Mouse (Mus musculus): ENCODE measurements around the gene Hsd11b1.
A peak's percentile ranks its signal among the peaks of the same experiment; 100 is the strongest.
"Not testable (repeated sequence)": the region's sequence is repeated elsewhere in the genome, so short reads cannot be mapped to it uniquely, and the experiment has no call there.

The Hsd11b1 gene

DNA sequence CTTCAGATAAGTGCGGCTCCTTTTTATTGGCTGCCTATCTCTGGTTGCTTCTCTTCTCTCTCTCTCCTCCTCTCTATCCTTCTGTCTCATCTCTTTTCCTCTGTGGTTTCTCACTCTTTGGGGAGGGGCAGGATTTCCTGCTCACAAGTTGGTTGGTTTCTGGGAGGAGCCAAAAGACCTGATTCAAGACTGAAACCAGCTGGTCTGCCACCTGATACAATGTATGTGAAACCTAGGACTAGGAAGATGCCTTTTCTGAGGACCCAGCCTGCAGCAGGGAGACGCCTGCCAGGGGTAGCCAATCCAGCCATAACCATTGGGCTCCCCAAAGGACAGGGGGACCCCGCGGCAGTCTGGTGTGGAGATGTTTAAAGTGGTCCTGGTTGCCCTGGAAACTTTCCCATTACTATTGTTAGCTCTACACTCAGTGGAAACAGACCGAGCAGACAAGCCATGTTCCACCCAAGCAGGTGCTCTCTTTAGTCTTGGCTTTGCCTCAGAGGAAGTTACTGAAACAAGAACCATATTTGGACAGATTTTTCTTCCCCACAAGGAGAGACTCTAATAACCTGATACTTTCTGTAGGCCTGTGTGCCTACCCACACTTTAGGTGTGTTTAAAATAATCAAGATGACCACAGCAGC, at the start of gene Hsd11b1:
TSS of gene Hsd11b1 (minus strand) at position 121 of the 644 bp plus-strand sequence.
- peak; percentile 70 to 81 for DNase-seq (ENCODE audit: low spot score in 2 of 2)

- no peak for DNase-seq (ENCODE audit: low spot score in 2 of 2)
These were observed 47.7 kb upstream of the Hsd11b1 start for GRCm38 (mm10) chr1:193311596-193311995.

DNA sequence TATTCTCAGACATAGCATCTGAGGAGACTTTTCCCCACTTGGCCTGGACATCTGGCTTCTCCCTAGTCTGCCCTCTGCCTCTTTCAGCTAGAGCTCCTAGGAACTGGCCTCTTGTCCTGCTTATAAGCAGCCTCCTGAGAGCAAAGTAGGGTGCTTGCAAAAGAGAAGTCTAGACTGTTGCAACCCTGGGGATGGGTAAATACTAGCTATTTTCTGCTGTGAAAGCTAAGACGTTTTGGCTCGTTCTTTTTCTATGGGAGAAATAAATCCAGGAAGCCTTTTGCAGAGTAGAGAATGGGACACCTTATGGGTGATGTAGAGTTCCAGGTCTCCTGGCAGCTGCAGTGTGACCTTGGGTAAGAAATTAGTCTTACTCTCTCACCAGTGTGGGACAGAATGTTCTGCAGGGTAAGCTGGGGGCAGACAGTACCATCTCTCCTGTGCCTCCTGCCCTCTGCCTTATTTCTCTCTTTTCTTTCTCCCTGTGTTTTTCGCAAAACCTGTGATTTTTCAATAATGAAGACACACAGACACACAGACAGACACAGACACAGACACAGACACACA, 46.7 kb upstream of the Hsd11b1 start:
- DNase-seq (ENCODE audit: low spot score in 2 of 2) = no peak

- DNase-seq (ENCODE audit: low spot score in 2 of 2) = no peak
These were observed 46.1 kb upstream of the Hsd11b1 start for GRCm38 (mm10) chr1:193309785-193310518.

DNA sequence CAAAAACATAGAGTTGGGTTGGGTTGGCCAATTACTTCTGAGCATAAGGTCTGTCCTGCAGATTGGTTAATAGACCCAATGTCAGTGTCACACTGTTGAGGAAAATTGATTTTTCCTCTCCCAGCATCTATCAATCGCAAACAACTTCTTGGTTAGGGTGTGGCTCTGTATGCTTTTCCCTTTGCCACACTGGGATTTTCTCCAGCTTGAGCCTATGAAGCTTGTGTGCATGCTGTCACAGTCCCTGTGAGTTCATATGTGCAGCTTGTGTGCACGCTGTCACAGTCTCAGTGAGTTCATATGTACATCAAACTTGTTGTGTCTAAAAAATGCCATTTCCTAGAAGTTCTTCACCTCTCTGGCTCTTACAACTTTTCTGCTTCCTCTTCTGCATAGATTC, 43.0 kb upstream of the Hsd11b1 start:
- DNase-seq (ENCODE audit: low spot score in 2 of 2) = no peak

DNA sequence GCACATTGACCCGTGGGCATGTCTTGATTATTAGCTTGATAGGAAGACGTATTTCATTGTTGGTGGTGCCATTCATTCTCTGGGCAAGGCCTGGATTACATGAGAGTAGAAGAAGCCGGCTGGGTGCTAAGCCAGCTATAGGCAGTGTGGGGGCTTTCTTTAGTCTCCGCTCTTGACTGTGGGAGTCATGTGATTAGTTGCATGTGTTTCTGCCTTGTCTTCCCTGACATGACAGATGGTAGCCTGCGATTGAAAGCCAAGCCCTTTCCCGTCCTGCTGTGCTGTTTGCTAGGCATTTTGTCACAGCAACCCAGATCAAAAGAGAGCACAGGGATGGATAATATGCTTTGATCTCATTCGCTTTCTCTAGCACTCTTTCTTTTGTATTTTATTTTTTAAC, 41.5 kb upstream of the Hsd11b1 start:
- no peak for DNase-seq (ENCODE audit: low spot score in 2 of 2)

DNA sequence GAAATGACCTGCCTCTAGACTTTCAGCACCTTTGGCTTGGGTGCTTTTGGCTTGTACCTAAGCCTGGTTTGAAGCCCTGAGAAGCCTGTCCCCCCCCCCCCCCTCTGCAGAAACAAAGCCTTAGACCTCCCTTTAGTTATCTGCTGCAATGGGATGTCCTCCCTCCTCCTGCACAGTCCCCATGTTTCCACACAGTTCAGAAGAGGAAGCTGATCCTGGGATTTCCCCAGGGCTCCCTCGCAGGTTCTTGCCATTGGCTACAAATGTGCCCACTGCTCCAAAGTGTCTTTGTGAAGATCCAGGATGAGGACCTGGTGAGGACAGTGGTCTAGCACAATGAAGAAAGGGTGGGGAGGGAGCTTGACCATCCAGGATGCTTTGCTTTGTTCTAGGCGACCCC, 39.2 kb upstream of the Hsd11b1 start:
- no peak for DNase-seq (ENCODE audit: low spot score in 2 of 2)

DNA sequence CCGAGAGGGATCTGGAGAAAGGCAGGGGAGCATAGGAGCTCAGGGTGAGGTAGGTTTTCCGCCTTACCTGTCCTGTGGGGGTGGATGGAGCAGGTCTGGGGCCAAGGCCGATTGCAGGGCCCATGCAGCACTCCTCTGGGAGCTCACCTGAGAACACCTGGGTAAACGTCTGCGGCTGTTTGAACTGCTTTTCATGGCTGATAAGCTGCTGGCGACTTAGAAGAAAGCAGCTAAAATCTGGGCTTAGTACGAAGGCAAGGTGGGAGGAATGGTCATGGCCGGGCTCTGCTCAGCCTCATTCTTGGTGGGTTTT, 38.2 kb upstream of the Hsd11b1 start:
- DNase-seq (ENCODE audit: low spot score in 2 of 2) = no peak

GRCm38 (mm10) chr1:193301216-193302092, 37.6 kb upstream of the Hsd11b1 start:
- no peak for DNase-seq (ENCODE audit: low spot score in 2 of 2)

DNA sequence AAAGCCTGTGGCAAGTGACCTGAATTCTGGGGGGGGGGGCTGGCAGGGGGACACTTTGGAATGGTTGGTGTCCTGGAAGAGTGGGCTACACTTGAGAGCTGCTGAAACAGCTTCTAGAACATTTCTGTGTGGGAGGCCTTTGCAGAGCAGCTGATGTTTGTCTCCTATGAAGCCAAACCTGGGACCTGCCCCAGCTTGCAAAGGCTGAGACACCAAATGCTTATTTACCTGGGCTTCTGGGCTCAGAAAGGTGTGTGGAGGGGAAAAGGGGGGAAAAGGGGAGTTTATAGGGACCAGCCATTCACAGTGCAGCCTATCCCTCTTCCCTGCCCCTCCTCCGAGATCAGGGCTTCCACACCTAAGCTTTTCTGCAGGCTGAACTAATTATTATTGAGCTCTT, 36.1 kb upstream of the Hsd11b1 start:
- DNase-seq (ENCODE audit: low spot score in 2 of 2) = no peak

DNA sequence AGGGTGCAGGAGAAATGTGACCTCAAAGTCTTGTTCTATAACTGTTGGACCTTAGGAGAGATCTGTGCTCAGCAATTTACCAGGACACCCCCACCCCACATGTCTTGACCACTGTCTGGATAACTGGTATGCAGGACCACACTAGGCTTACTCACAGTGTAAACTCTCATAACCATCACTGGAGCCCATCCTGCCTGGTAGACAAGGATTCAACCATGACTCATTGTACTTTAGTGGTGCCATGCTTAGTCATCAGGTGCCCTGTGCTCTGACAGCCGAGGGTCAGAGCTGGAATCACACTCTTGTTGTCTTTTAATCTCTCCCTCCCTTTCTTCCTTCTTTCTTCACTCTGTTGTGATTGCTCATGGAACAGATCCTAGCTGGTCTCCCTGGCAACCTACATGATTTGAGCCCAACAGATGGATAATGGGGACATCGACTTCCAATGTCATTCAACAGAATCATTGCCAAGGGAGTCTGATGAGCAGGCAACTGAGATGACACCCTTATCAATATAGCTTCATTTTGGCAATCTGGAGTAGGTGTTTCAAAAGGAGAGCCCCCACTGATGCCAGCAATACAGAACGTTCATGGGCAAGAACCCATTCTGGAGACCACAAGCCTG, 34.4 kb upstream of the Hsd11b1 start:
- DNase-seq (ENCODE audit: low spot score in 2 of 2) = no peak

- no peak for DNase-seq (ENCODE audit: low spot score in 2 of 2)
These were observed 32.0 kb upstream of the Hsd11b1 start for GRCm38 (mm10) chr1:193295920-193296319.

DNA sequence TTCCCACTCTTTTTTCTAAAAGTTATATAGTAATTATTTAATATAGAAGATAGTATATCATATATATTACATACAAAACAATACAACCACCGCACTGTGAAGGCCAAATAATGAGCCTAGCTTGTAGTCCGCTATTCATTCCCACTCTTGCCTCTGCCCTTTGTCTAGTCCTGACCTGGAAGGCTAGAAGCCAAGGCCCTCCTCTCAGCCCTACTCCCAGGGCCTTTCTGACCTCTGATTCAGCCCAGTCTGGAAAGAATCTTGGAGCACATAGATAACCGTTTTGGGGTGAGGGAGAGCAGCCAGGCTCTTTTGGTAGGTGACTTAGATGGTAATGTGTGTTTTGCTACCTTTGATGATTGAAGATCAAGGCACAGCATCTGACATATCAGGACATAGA, 30.1 kb upstream of the Hsd11b1 start:
- no peak for DNase-seq (ENCODE audit: low spot score in 2 of 2)

- DNase-seq (ENCODE audit: low spot score in 2 of 2) = no peak
These were observed 29.2 kb upstream of the Hsd11b1 start for GRCm38 (mm10) chr1:193293039-193293438.

DNA sequence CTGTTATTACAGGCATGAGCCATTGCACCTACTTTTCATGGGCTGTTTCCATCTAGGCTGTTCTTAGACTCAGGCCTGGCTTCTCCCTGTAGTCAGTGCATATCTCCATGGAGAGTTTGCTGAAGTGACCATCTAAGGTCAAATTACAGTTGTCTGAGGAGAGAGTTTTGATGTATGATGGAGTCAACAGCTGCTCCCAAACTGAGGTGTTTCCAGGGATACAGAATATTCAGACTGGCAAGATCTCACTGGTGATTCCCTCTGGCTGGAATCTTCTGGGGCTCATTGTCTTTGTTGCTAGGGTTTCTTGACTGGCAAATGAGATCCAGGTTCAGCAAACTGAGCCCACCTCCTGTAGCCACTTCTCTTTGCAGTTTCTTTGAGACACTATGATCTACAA, 26.8 kb upstream of the Hsd11b1 start:
- no peak for DNase-seq (ENCODE audit: low spot score in 2 of 2)

DNA sequence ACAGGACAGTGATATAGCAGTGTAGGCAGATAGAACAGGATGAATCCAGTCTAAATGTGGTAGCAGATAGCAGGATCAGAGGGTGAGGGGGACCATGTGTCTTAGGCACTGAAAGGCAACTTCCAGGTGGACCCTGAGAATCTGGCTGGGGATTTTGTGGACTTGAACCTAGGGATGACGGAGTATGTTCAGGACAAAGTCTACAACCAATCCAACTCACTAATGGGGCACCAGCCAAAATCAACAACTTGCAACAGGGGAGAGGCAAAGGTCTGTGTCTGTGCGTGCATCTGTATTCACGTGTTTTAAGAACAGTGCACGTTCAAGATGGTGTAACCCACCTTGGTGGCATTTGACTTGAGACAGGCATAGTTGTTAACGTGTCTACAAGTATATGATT, 26.0 kb upstream of the Hsd11b1 start:
- DNase-seq (ENCODE audit: low spot score in 2 of 2) = no peak

GRCm38 (mm10) chr1:193289076-193289475, 25.2 kb upstream of the Hsd11b1 start:
- no peak for DNase-seq (ENCODE audit: low spot score in 2 of 2)

DNA sequence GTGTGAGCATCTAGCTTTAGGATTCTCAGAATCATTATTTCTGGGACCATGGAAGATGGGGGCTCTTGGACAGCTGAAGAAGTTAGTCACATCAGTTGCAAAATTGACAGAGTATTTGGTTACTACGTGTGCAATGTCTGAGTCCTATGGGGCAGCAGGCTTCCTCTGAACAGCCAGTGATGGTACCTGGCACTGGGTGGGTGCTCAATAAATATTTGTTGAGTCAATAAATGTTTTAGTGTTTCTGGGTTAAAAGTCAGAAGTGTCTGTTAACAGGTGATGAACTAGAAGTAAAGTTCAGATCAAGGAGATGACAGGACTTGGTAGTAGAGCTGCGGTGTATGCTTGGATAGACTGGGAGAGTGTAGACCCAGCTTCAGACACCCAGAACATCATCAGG, 23.7 kb upstream of the Hsd11b1 start:
- DNase-seq (ENCODE audit: low spot score in 2 of 2) = no peak

DNA sequence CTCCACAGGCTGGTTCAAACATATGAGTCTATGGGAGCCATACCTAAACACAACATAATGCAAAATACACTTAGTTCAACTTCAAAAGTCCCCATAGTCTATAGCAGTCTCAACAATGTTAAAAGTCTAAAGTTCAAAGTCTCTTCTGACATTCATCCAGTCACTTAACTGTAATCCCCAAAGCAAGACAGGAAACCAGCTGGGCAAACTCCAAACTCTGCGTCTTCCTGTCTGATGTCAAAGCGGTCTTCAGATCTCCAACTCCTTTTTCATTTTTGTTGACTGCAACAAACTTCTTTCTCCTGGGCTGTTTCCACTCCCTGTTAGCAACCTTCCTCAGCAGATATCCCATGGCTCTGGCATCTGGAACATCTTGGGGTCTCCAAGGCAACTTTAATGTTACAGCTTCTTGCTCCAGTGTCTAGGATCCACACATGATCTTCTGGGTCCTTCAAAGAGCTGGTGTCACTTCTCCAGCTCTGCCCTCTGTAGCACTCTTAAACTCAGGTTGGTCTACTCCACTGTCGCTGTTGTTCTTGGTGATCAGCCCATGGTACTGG, 22.0 kb upstream of the Hsd11b1 start:
- DNase-seq (ENCODE audit: low spot score in 2 of 2) = not testable (repeated sequence)

- DNase-seq (ENCODE audit: low spot score in 2 of 2) = no peak
These were observed 20.4 kb upstream of the Hsd11b1 start for GRCm38 (mm10) chr1:193284228-193284779.

- DNase-seq (ENCODE audit: low spot score in 2 of 2) = no peak
These were observed 17.5 kb upstream of the Hsd11b1 start for GRCm38 (mm10) chr1:193281344-193281743.

All from natural killer cell, adult 2 months (primary cell).